Mouse (Mus musculus) kidney, adult 11 months (tissue): ENCODE measurements around the gene Rpap2.

Experiments
- DNase-seq: peaks from one replicate; pipeline ENCODE4 v3.0.0; 2022

Gene Rpap2

GRCm38 (mm10) chr5:107687592-107688498 lies 90.7 kb downstream of the Rpap2 start:
- DNase-seq = peak; percentile 55

GRCm38 (mm10) chr5:107688499-107688866 lies 91.3 kb downstream of the Rpap2 start:
- DNase-seq = no peak

GRCm38 (mm10) chr5:107695019-107695418 lies 97.8 kb downstream of the Rpap2 start:
- no peak for DNase-seq

- DNase-seq = no peak
Measured at GRCm38 (mm10) chr5:107698888-107699287, 101.7 kb downstream of the Rpap2 start.

GRCm38 (mm10) chr5:107700873-107701272 lies 103.7 kb downstream of the Rpap2 start:
- no peak for DNase-seq

DNA sequence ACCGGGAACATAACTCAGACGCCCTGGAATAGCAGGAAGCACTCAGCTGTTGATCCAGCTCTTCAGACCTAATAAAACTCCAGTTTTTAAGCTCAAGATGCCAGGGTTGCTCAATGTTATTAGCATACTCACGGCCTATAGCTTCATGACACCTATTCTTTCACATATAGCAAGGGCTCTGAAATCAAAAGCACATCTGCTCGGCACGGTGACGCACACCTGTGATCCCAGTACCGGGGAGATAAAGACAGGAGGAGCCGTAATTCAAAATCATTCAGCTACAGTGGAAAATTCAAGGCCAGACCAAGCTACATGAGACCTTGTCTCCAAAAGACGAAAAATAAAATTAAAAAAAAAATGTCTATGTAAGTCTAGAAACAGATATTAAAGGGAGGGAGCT lies 104.5 kb downstream of the Rpap2 start:
- DNase-seq = no peak

DNA sequence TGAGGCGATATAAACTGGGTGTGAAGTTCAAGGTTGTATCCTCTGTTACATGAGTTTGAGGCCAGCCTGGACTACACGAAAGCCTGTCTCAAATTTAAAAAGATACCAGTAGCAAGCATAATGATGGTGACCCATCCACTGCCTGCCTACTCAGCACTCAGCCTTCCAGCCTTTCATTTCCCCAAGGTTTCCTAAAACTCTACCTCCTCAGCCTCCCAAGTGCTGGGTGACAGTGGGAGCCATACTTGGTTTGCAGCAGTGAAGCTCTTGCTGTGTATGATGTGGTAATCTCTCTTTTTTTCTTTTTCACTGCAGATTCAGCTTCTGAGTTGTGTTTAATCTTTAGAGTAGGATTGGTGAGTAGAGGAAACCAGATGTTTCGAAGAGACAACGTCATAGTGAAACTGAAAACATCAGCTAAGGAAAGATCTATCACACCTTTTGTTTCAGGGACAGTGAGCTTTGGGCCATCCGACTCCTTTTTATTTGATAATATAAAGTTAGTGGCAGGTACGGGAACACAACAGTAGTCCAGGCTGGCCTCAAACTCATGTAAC lies 106.1 kb downstream of the Rpap2 start:
- no peak for DNase-seq

DNA sequence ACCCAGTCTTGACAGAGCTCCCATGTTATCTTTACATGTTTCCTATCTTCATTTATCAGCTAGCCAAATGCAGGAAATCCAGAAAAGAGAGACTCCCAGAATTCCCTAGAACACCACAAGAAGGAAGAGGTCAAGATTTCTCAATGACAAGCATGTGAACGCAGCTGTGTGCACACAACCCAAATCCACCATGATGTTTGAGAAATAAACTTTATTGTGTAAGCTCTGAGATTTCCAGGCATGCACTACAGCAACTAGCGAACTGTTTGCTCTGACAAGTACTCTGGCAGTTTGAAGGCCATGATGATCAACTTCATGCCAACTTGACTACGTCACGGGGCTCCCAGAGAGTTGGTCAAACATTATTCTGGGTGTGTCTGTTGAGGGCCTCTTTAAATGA lies 108.6 kb downstream of the Rpap2 start:
- no peak for DNase-seq

- DNase-seq = no peak
Measured at GRCm38 (mm10) chr5:107706262-107706661, 109.1 kb downstream of the Rpap2 start.

DNA sequence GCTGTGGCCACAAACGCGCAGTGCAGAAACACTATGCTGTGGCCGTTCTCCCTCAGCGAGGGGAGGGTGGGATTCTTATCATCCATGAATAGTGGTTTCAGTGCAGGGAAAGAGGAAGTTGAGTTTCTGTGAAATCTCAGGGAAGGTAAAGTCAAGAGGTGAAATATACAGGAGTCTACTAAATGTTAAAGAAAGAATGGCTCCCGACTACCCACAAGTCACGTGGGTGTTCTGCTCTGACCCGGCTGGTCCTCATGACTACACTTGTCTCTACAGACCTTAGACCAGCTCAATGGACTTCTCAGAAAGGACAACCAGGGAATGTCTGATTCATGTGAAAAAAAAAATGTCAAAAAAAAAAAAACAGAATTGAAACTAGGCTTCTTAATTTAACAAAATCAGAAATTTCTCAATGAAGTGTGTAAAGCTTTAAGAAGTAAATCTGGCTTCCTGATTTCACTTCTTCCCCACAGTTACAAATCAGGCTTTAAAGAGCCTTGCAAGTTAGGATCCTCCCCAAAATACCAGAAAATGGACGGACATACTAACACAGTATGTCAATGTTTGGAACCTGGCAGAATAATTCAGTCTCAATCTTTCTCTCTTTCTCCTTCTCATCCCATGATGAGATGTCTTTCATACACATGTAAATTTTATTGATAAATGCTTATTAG lies 111.1 kb downstream of the Rpap2 start:
- no peak for DNase-seq
